Mouse (Mus musculus) lung, postnatal 0 days (tissue): ENCODE results near the gene Fam71f2.

Source experiments
- CTCF ChIP-seq: IDR thresholded peaks from 2 replicates; pipeline ENCODE4 v1.5.1; 2016; ENCODE audit warnings: antibody characterized with exemption, mild to moderate bottlenecking
- EP300 ChIP-seq: IDR thresholded peaks from 2 replicates; pipeline ENCODE4 v1.6.1; 2016; ENCODE audit warnings: antibody characterized with exemption, mild to moderate bottlenecking, control low read depth

DNA sequence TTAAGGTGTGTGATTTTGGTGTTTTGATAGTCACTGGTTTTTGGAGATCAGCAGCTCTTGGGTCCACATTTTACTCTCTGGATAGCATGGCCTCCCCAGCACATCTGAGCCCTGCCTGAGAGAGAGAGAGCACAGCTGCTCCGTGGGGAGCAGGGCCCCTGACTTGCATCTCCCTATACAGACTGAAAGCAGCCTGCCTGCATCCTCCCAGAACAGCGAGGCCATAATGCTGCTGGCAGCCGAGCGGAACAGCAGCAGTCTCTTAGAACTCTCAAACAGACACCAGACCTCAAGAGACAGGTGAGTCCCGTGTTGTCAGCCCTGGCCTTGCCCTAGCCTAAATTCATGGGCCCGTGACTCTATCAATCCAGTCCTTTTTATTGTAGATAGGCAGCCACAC, 8.1 kb downstream of the Fam71f2 start:
- TF ChIP-seq CTCF: no peak
- no peak for TF ChIP-seq EP300
